Mouse (Mus musculus): ENCODE results near the gene Nell1.
A peak's percentile ranks its signal among the peaks of the same experiment; 100 is the strongest.

Gene Nell1

GRCm38 (mm10) chr7:50050144-50050543 is 75.5 kb downstream of the Nell1 start:
- DNase-seq (ENCODE audit: low spot score), result no peak

GRCm38 (mm10) chr7:50053704-50054103 is 79.0 kb downstream of the Nell1 start:
- DNase-seq (ENCODE audit: low spot score), result no peak

GRCm38 (mm10) chr7:50094461-50094860 is 119.8 kb downstream of the Nell1 start:
- no peak for DNase-seq (ENCODE audit: low spot score)

GRCm38 (mm10) chr7:50105612-50106321 is 131.1 kb downstream of the Nell1 start:
- DNase-seq (ENCODE audit: low spot score), result peak; percentile 63

- no peak for DNase-seq (ENCODE audit: low spot score)
These were observed 132.6 kb downstream of the Nell1 start for GRCm38 (mm10) chr7:50107261-50107660.

GRCm38 (mm10) chr7:50118348-50118747 is 143.7 kb downstream of the Nell1 start:
- no peak for DNase-seq (ENCODE audit: low spot score)

GRCm38 (mm10) chr7:50137706-50138105 is 163.0 kb downstream of the Nell1 start:
- no peak for DNase-seq (ENCODE audit: low spot score)

- DNase-seq (ENCODE audit: low spot score), result peak; percentile 68
These were observed 174.7 kb downstream of the Nell1 start for GRCm38 (mm10) chr7:50149326-50149725.

- DNase-seq (ENCODE audit: low spot score), result no peak
These were observed 176.2 kb downstream of the Nell1 start for GRCm38 (mm10) chr7:50150838-50151237.

- DNase-seq (ENCODE audit: low spot score), result no peak
These were observed 179.0 kb downstream of the Nell1 start for GRCm38 (mm10) chr7:50153618-50154017.

- DNase-seq (ENCODE audit: low spot score), result no peak
These were observed 187.9 kb downstream of the Nell1 start for GRCm38 (mm10) chr7:50162602-50163001.

GRCm38 (mm10) chr7:50168778-50169177 is 194.1 kb downstream of the Nell1 start:
- DNase-seq (ENCODE audit: low spot score), result no peak

GRCm38 (mm10) chr7:50186306-50186705 is 211.6 kb downstream of the Nell1 start:
- DNase-seq (ENCODE audit: low spot score), result no peak

- DNase-seq (ENCODE audit: low spot score), result no peak
These were observed 219.3 kb downstream of the Nell1 start for GRCm38 (mm10) chr7:50193955-50194354.

- no peak for DNase-seq (ENCODE audit: low spot score)
These were observed 220.5 kb downstream of the Nell1 start for GRCm38 (mm10) chr7:50195080-50195611.

- peak; percentile 7 for DNase-seq (ENCODE audit: low spot score)
These were observed 230.6 kb downstream of the Nell1 start for GRCm38 (mm10) chr7:50205268-50205667.

GRCm38 (mm10) chr7:50210678-50211251 is 236.1 kb downstream of the Nell1 start:
- peak; percentile 18 for DNase-seq (ENCODE audit: low spot score)

- DNase-seq (ENCODE audit: low spot score), result no peak
These were observed 247.2 kb downstream of the Nell1 start for GRCm38 (mm10) chr7:50221849-50222248.

GRCm38 (mm10) chr7:50226621-50227020 is 252.0 kb downstream of the Nell1 start:
- DNase-seq (ENCODE audit: low spot score), result no peak

- no peak for DNase-seq (ENCODE audit: low spot score)
These were observed 253.6 kb downstream of the Nell1 start for GRCm38 (mm10) chr7:50228273-50228672.

- DNase-seq (ENCODE audit: low spot score), result no peak
These were observed 266.5 kb downstream of the Nell1 start for GRCm38 (mm10) chr7:50241213-50241612.

GRCm38 (mm10) chr7:50241634-50242273 is 267.1 kb downstream of the Nell1 start:
- DNase-seq (ENCODE audit: low spot score), result no peak

- DNase-seq (ENCODE audit: low spot score), result no peak
These were observed 278.5 kb downstream of the Nell1 start for GRCm38 (mm10) chr7:50253166-50253565.
